Mouse (Mus musculus) C2C12 (cell line): ENCODE measurements around the gene Robo3.

Experiments
- CTCF ChIP-seq: IDR thresholded peaks from one replicate; pipeline ENCODE4 v1.5.1; 2011; ENCODE audit not compliant: control insufficient read depth, insufficient read depth, insufficient read length
- MAX ChIP-seq: IDR thresholded peaks from one replicate; pipeline ENCODE4 v1.6.1; 2011; ENCODE audit warnings: mild to moderate bottlenecking, control low read depth
- MYOD1 ChIP-seq: IDR thresholded peaks from one replicate; pipeline ENCODE4 v1.6.1; 2011; ENCODE audit warnings: low read depth; ENCODE audit not compliant: control insufficient read depth, insufficient read length

DNA sequence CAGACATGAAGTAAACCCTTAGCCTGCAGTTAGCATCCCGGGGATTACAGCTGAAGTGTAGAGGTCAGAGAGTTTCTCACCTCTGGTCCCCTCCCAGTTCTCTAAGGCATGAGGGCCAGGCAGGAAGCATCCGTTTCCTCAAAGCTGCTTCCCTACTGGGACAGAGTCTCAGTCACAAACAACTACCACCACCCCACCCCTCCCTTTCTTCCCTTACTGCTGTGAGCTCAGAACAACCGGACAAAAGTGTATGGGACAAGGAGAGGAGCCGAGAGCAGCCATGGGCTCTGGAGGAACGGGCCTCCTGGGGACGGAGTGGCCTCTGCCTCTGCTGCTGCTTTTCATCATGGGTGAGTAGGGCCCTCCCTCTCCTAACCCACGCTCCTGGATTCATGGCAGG, 31.2 kb downstream of the Robo3 start, which contains the start of gene Robo4:
- no peak for TF ChIP-seq CTCF
- TF ChIP-seq MAX = no peak
- no peak for TF ChIP-seq MYOD1
